Mouse (Mus musculus): ENCODE data around the gene Cdh11.
"Not testable (repeated sequence)": the region's sequence is repeated elsewhere in the genome, so short reads cannot be mapped to it uniquely, and the experiment has no call there.

The Cdh11 gene

DNA sequence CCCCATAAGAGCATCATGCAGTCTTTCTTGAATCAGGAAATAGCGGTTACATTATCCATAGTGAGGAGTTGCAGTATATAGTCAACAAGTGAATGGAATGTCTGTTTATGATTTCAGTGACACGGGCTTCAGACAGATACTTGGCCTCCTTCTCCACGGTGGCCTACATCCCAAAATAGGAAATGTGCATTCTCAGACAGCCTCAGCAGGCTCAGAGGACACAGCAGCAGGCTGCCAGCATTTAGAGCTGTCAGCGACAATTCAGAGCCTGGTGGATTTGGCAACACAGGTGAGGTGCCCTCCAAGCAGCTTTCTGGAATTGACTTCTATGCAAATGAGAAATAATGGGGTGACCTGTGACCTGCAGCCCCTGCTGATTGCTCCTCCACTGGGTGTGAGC, 69.5 kb downstream of the Cdh11 start:
- DNase-seq (ENCODE audit: low read depth, low spot score): no peak

- DNase-seq (ENCODE audit: low read depth, low spot score): no peak
Observed at GRCm38 (mm10) chr8:102707305-102707704, 78.1 kb downstream of the Cdh11 start.

- no peak for DNase-seq (ENCODE audit: low read depth, low spot score)
Observed at GRCm38 (mm10) chr8:102705376-102705905, 80.0 kb downstream of the Cdh11 start.

GRCm38 (mm10) chr8:102700245-102700644, 85.2 kb downstream of the Cdh11 start:
- no peak for DNase-seq (ENCODE audit: low read depth, low spot score)

DNA sequence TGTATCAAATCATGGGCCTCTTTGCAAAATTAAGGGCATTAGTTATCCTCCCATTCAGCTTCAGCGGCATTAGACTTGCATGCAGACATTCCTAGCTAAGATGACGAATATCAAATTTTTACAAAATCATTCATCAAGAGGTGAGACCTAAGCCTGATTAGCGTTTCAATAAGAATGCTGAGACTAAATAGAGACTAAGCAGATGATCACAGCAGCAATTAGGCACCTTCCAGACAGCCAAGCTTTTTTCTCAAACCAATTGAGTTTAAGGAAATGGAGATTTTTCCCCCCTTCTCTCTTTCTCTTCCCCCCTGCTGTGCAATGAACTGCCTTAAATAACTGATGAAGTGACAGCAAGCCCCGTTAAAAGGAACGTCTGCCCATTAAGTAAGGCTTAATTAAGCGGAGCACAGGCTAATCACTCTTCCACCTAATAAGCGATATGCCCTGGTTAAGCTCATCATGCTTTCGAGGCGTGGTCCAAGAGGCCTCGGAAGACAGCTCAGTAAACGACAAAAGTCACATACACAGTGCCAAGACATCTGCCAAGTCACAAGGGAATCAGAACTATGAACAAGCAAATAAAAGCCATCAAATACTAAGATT, 87.1 kb downstream of the Cdh11 start:
- no peak for DNase-seq (ENCODE audit: low read depth, low spot score)

GRCm38 (mm10) chr8:102693465-102693864, 92.0 kb downstream of the Cdh11 start:
- no peak for DNase-seq (ENCODE audit: low read depth, low spot score)

DNA sequence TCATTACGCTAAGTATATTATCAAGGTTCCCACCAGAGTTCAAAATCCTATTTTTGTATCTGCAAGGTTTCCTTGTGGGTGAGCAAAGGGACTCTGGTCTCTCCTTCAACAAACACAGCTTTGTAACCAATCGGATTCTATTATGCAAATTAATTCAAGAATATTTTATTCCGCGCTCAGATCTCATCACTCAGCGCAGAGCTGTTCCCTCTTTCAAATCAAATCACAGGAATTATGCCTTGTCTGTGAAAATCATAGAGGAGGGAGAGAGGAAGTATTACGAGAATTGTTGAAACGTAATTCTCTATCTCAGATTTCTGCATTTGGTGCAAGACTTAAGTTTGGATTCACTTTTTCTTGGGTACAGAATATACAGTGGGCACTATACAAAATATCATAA, 100.0 kb downstream of the Cdh11 start:
- not testable (repeated sequence) for DNase-seq (ENCODE audit: low read depth, low spot score)

DNA sequence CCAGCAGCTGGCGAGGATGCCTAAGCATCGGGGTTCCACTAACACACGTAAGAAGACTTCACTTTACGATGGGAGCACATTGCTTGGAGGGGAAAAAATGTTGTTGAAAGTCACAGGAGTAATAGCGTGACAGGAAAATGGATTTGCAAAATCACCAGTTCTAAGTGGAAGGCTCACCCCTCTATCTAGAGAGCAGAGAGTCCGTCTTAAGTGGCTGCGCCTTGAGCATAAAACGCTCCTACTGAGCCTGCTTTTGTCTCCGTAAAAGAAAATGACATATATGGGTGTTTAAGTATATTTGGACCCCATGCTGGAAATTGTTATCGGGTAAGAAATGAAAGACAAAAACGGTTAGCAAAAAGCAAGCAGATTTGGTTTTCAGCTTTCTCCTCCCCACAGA, 100.4 kb downstream of the Cdh11 start:
- no peak for DNase-seq (ENCODE audit: low read depth, low spot score)

DNA sequence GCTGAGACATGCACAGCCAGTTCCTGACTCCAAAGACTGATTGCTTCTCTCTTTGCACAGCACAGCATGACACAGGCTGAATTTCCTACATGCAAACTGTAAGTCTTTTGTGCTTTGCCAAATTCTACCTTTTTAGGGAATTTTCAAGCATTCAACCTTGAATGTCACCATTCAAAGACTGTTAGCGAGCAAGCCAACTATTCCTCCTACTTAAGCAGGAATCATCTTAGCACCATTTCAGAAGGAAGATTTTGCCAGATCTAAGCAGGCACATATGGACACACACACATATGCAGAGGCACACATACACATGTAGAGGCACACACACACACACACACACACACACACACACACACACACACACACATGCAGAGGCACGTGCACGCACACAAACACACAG, 108.3 kb downstream of the Cdh11 start:
- DNase-seq (ENCODE audit: low read depth, low spot score): no peak

DNA sequence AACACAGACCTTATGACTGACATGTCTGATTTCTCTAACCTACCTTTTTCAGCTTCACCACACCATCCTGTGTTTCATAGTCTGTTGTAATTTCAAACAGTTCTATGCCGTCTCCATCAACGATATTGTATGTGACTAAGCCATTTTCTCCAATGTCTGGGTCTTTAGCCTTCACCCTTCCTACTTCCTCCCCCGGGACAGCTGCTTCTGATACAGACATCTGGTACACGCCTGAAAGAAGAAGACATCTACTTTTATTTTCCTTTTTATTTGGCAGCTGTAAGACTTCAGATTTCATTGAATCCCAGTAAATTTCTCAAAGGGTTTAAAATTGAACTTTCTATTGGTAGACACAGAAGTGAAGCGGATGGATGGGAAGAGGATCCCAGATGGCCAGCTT, 120.9 kb downstream of the Cdh11 start:
- DNase-seq (ENCODE audit: low read depth, low spot score): not testable (repeated sequence)

DNA sequence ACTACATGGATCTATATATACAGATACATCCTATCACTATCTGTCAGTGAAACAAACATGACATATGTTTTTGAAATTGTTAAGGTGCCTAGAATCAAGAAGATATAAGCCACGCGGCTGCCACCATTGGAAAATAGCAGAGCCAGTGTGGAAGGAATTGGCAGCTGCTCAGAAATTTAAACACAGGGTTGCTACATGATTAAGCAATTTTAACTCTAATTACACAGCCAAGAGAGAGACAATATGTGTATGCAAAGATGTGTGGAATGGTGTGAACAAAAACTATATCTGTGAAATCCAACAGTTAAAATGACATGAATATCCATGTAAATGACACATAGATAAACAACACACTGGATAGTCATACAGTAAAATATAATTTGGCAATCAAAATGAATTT, 128.9 kb downstream of the Cdh11 start:
- DNase-seq (ENCODE audit: low read depth, low spot score): no peak

GRCm38 (mm10) chr8:102651964-102652363, 133.5 kb downstream of the Cdh11 start:
- DNase-seq (ENCODE audit: low read depth, low spot score): no peak

DNA sequence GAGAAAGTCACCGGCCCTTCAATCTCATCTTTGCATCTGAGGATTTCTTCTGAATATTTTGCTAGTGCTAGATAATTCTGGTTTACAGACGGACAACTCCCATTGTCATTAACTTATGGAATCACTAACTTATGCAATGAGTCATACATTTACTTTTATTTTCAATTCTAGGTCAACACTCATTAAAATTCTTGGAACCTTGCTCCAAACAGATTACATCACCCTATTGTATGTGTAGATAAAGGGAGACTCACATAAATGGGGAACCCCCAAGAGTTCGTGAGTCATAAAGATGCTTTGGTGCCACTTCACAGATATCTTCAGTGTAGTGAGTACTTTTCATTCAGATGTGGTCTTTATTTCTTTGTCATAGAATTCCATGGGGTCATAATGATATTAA, 158.3 kb downstream of the Cdh11 start:
- no peak for DNase-seq (ENCODE audit: low read depth, low spot score)

GRCm38 (mm10) chr8:102612146-102612545, 173.3 kb downstream of the Cdh11 start:
- DNase-seq (ENCODE audit: low read depth, low spot score): no peak

DNA sequence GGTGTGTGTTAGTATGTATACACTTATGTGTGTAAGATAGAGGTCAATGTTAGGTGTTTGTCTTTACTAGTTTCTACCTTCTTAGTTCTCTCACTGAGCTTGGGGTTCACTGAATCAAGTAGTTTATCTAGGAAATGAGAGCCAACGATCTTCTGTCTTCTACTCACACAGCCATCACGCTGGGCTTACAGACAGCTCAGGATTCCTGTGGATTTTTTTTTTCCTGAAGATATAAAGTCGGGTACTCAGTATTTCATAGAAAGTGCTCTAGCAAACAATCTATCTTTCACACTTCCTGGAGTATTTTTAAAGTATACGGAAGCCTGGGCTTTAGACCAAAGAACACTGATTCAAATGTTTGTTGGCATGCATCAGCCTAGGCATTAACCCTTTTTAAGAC, 184.1 kb downstream of the Cdh11 start:
- DNase-seq (ENCODE audit: low read depth, low spot score): no peak

- no peak for DNase-seq (ENCODE audit: low read depth, low spot score)
Observed at GRCm38 (mm10) chr8:102596523-102596922, 188.9 kb downstream of the Cdh11 start.

GRCm38 (mm10) chr8:102593899-102594298, 191.5 kb downstream of the Cdh11 start:
- DNase-seq (ENCODE audit: low read depth, low spot score): no peak
